Mouse (Mus musculus) ES-E14 (cell line): ENCODE results near the gene Zfp36l2. TPM values are rescaled to one million over a fixed set of nuclear protein-coding genes. Genes with fewer than 3 reads are reported as not detected.

Experiments used
- DNase-seq: peaks from one replicate; pipeline ENCODE4 v3.0.0-alpha.2; 2013; ENCODE audit warnings: low read depth, low spot score
- H3K27ac ChIP-seq: 2 replicates; pipeline ENCODE4 v1.5.1; 2012; ENCODE audit warnings: low read depth, mild to moderate bottlenecking, low read length, moderate library complexity, mixed read lengths; ENCODE audit not compliant: poor library complexity, insufficient read depth, severe bottlenecking
- H3K36me3 ChIP-seq: 2 replicates; pipeline ENCODE4 v1.6.1; 2012; ENCODE audit warnings: mild to moderate bottlenecking, low read length, moderate library complexity, mixed read lengths; ENCODE audit not compliant: control insufficient read depth, poor library complexity, insufficient read depth, severe bottlenecking
- H3K4me1 ChIP-seq, 2 experiments: fragments of 150-350 bp in 1 of 2; sonication (generic) in 1 of 2; 2 replicates each; pipeline ENCODE4 v1.6.1; 2012; ENCODE audit warnings: low read length in 2 of 2, mild to moderate bottlenecking in 1 of 2, mixed read lengths in 1 of 2; ENCODE audit not compliant: control insufficient read depth in 2 of 2, insufficient read depth in 2 of 2, poor library complexity in 1 of 2
- H3K4me3 ChIP-seq, 2 experiments: fragments of 150-350 bp in 1 of 2; sonication (generic) in 1 of 2; 2 replicates each; pipeline ENCODE4 v1.5.1; 2012; ENCODE audit warnings: low read length in 2 of 2, low read depth in 1 of 2, mild to moderate bottlenecking in 1 of 2, mixed read lengths in 1 of 2; ENCODE audit not compliant: insufficient read depth in 1 of 2, poor library complexity in 1 of 2, severe bottlenecking in 1 of 2
- H3K9ac ChIP-seq: 2 replicates; pipeline ENCODE4 v1.6.1; 2012; ENCODE audit warnings: low read depth, mild to moderate bottlenecking, low read length, mixed read lengths; ENCODE audit not compliant: poor library complexity, insufficient read depth, severe bottlenecking
- H3K9me3 ChIP-seq: fragments of 150-350 bp; sonication (generic); 2 replicates; pipeline ENCODE4 v1.6.1; 2012; ENCODE audit warnings: low read depth, mild to moderate bottlenecking, low read length; ENCODE audit not compliant: control insufficient read depth, insufficient read depth
- CHD2 ChIP-seq: IDR thresholded peaks from 2 replicates; pipeline ENCODE4 v1.6.1; 2014; ENCODE audit warnings: mild to moderate bottlenecking, low read depth, low read length, inconsistent platforms
- HCFC1 ChIP-seq: IDR thresholded peaks from 2 replicates; pipeline ENCODE4 v1.6.1; 2012; ENCODE audit warnings: low read length, inconsistent platforms, borderline replicate concordance; ENCODE audit not compliant: insufficient read depth
- MAFK ChIP-seq: IDR thresholded peaks from 2 replicates; pipeline ENCODE4 v1.6.1; 2014; ENCODE audit warnings: mild to moderate bottlenecking, low read depth, low read length, inconsistent platforms; ENCODE audit not compliant: insufficient read depth
- ZC3H11A ChIP-seq: IDR thresholded peaks from 2 replicates; pipeline ENCODE4 v1.6.1; 2012; ENCODE audit warnings: low read depth, mild to moderate bottlenecking, inconsistent platforms, low read length, borderline replicate concordance
- ZNF384 ChIP-seq: IDR thresholded peaks from 2 replicates; pipeline ENCODE4 v1.6.1; 2012; ENCODE audit warnings: low read depth, low read length, inconsistent platforms
- in situ Hi-C, 2 experiments: fragments of 600-800 bp; cut with MboI; formaldehyde crosslinking; loops; one replicate each; pipeline ENCODE4 v1.15.1; 2025; ENCODE audit warnings: low sequenced_read_pairs in 2 of 2, inconsistent platforms in 1 of 2; ENCODE audit not compliant: unreplicated experiment in 2 of 2
- total RNA-seq: library from RNA; depleted of rRNA; stranded (reverse); fragments of 300-350 nt; gene quantifications from 2 replicates; pipeline ENCODE4 v1.2.3, GENCODE M21; 2012

Gene Zfp36l2
- total RNA-seq, 1 experiment, result 12.6 TPM

DNA sequence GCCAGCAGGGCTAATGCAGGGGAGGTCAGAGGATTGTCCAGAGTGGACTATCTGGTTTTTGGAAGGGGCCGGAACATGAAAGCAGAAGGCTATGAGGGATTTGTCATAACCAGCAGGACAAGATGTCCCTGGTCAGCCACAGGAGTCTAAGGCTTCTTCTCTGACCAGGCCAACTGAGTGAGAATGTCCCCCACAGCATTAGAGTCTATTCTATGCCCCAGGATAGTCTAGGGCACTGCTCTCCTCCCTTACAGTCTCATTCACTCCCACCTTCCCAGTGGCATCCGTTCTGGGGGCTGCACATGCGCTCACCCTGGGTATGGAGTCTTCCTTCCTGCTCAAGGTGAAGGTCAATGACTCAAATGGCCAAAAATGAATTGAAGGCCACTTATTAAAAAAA lies 19.9 kb upstream of the Zfp36l2 start:
- Histone ChIP-seq H3K4me1 (peaks cover 0 to 2% of the 10 kb centered on the region in 2 experiments; a peak in 1 of 4 replicates), H3K27ac (no peak overlapping the region), H3K9ac (no peak overlapping the region), H3K36me3 (peaks cover 5% of the 10 kb centered on the region), H3K9me3 (no peaks in the 10 kb centered on the region), H3K4me3 (no peak overlapping the region)
- in situ Hi-C loops, result no loop called here
- TF ChIP-seq CHD2 (no peak), ZNF384 (no peak), HCFC1 (no peak), ZC3H11A (no peak), MAFK (no peak)
- no peak for DNase-seq

DNA sequence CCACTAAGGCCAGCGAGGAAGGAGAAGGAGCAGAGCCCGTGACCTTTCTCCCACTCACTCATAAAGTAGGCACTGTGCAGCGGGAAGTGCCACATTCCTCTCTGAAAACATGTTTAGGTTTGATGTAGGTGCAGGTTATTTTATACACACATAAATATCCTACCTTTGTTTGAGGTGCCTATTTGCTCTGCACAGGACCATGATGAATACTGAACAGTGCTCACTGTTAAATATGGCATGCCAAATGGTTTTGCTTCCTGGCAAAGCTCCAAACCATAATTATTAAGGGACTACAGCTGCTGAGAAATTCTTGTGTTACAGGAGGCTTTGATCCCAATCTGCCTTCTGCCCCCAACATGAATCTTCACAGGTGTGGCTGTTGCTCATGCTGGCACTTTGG lies 18.5 kb upstream of the Zfp36l2 start:
- Histone ChIP-seq H3K4me1 (peaks cover 0 to 2% of the 10 kb centered on the region in 2 experiments; a peak in 1 of 4 replicates), H3K27ac (no peak overlapping the region), H3K9ac (no peak overlapping the region), H3K36me3 (peaks cover 6% of the 10 kb centered on the region), H3K9me3 (no peaks in the 10 kb centered on the region), H3K4me3 (no peak overlapping the region)
- in situ Hi-C loops, result no loop called here
- TF ChIP-seq ZC3H11A (no peak), CHD2 (no peak), HCFC1 (no peak), ZNF384 (no peak), MAFK (no peak)
- DNase-seq, result no peak

DNA sequence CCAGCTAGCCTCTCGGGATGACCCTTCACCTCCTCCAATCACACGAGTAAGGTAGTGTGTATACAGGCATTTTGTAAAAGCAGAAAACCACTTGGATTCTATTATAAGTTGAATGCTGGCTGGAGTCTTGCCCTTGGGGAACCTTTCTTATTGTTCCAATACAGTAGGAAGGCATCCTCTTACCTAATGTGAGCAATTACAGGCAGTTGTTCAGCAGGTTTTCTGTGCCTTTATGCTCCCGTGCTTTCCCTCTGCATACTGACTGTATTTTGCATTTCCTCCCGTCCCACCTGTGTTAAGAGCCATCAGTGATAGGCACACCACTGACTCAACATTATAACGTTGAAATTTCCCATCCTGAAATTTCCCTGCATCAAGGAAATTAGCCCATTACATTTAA lies 17.2 kb upstream of the Zfp36l2 start:
- Histone ChIP-seq H3K36me3 (peaks cover 10% of the 10 kb centered on the region), H3K9me3 (no peaks in the 10 kb centered on the region), H3K9ac (no peak overlapping the region), H3K4me3 (no peak overlapping the region), H3K4me1 (peaks cover 0 to 2% of the 10 kb centered on the region in 2 experiments; a peak in 1 of 4 replicates), H3K27ac (no peak overlapping the region)
- TF ChIP-seq HCFC1, result no peak
- TF ChIP-seq ZC3H11A, result no peak
- TF ChIP-seq MAFK, result no peak
- TF ChIP-seq ZNF384, result no peak
- TF ChIP-seq CHD2, result no peak
- in situ Hi-C loops, result no loop called here
- no peak for DNase-seq

DNA sequence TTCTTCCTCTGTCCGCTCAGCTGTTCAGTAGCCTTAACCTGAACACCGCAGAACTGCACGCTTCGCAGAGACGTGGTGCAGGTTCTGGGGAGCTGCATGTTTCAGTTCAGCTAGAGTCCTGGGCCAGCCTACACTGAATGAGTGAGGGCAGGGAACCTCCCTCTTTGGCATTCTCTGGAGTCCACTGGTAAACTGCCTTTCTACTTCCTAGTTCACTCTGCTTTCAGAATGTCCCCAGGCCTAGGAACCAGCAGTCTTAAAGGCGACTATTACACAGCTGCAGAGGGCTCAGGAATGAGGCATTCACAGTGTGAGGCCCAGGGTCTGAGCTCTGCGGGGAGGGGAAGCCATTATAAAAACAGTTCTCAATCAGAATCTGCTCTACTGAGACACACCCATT lies 15.6 kb upstream of the Zfp36l2 start:
- in situ Hi-C loops, result no loop called here
- no peak overlapping the region; the same call in 1 of the 2 replicates for H3K27ac ChIP-seq
- H3K9ac ChIP-seq, result no peak overlapping the region

DNA sequence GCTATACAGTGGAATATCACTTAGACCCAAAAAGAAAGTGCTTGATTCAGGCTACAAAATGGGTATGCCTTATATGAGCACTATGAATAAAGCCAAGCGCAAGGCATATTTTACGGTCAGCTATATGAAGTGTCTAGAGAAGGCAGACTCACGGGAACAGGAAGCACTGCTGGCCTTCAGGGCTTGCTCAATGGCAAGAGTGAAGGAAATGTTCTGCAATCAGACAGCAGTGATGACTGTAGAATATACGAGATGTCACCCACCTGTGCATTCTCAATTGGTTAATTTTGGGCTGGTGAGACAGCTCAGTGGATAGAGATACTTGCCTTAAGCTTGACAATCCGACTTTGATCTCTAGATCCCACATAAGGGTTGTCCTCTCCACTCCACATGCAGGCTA lies 13.4 kb upstream of the Zfp36l2 start:
- no peak for DNase-seq

More for the DNA sequence above, 15.6 kb upstream of the Zfp36l2 start:
- peak; percentile 20 for DNase-seq
- TF ChIP-seq ZC3H11A, result no peak
- peaks cover 0 to 2% of the 10 kb centered on the region in 2 experiments; a peak in 1 of 4 replicates for H3K4me1 ChIP-seq
- H3K4me3 ChIP-seq, result no peak overlapping the region
- no peaks in the 10 kb centered on the region for H3K9me3 ChIP-seq
- peaks cover 11% of the 10 kb centered on the region for H3K36me3 ChIP-seq

More for the DNA sequence above, 13.4 kb upstream of the Zfp36l2 start:
- in situ Hi-C loops, result no loop called here
- Histone ChIP-seq H3K27ac (no peak overlapping the region), H3K4me3 (no peak overlapping the region), H3K9me3 (no peaks in the 10 kb centered on the region), H3K36me3 (peaks cover 10% of the 10 kb centered on the region; the same call in 1 of the 2 replicates), H3K9ac (no peak overlapping the region), H3K4me1 (peaks cover 0 to 2% of the 10 kb centered on the region in 2 experiments; a peak in 1 of 4 replicates)
- TF ChIP-seq CHD2 (no peak), ZNF384 (no peak), MAFK (no peak), ZC3H11A (no peak), HCFC1 (no peak)
